Mouse (Mus musculus): Measurements from ENCODE around the gene Vstm5.

- TF ChIP-seq CTCF (IDR thresholded peaks at IDR 0.05; ENCODE audit: extremely low read depth, insufficient read depth, low read length) (no peak), POLR2A (IDR thresholded peaks at IDR 0.05; ENCODE audit: extremely low read depth, insufficient read depth, low read length) (peak; percentile 85)
Observed at GRCm38 (mm10) chr9:15279649-15280490, 41.0 kb downstream of the Vstm5 start, which contains the start of gene Med17.
